Mouse (Mus musculus): ENCODE data around the gene Kcnk10. TPM values are rescaled to one million over a fixed set of nuclear protein-coding genes. Genes with fewer than 3 reads are reported as not detected.

Gene Kcnk10
- polyA plus RNA-seq, 1 experiment: 0.13 TPM

GRCm38 (mm10) chr12:98524331-98525311, 53.5 kb downstream of the Kcnk10 start:
- no peak overlapping the region for H3K27ac ChIP-seq (ENCODE audit: insufficient read depth, low read length)
- H3K27me3 ChIP-seq (ENCODE audit: control insufficient read depth, insufficient read depth, low read length): no peaks in the 10 kb centered on the region
- WGBS: 85% methylated on average over 13 of the region's 13 CpGs
- TF ChIP-seq CTCF (IDR thresholded peaks at IDR 0.05; ENCODE audit: extremely low read depth, insufficient read depth, insufficient read length, insufficient replicate concordance): no peak
- no peak overlapping the region for H3K4me3 ChIP-seq (ENCODE audit: extremely low read depth, insufficient read depth, insufficient read length)
- no peaks in the 10 kb centered on the region for H3K4me1 ChIP-seq (ENCODE audit: control insufficient read depth, insufficient read depth, insufficient read length)
- no peaks in the 10 kb centered on the region for H3K36me3 ChIP-seq (ENCODE audit: control insufficient read depth, insufficient read depth, low read length)
- no peak for DNase-seq (ENCODE audit: low read depth in 1 of 2, low spot score in 2 of 2)

GRCm38 (mm10) chr12:98521311-98521710, 56.8 kb downstream of the Kcnk10 start:
- TF ChIP-seq POLR2A (IDR thresholded peaks at IDR 0.05; ENCODE audit: low read depth, low read length) (no peak), CTCF (IDR thresholded peaks at IDR 0.05; ENCODE audit: extremely low read depth, insufficient read depth, insufficient read length, insufficient replicate concordance) (no peak)
- WGBS: 86% methylated on average over 4 of the region's 4 CpGs

GRCm38 (mm10) chr12:98520568-98520931, 57.6 kb downstream of the Kcnk10 start:
- Histone ChIP-seq H3K27me3 (ENCODE audit: control insufficient read depth, insufficient read depth, low read length) (no peaks in the 10 kb centered on the region), H3K27ac (ENCODE audit: insufficient read depth, low read length) (no peak overlapping the region), H3K4me3 (ENCODE audit: extremely low read depth, insufficient read depth, insufficient read length) (no peak overlapping the region), H3K4me1 (ENCODE audit: control insufficient read depth, insufficient read depth, insufficient read length) (no peaks in the 10 kb centered on the region), H3K36me3 (ENCODE audit: control insufficient read depth, insufficient read depth, low read length) (no peaks in the 10 kb centered on the region)
- no peak for TF ChIP-seq POLR2A (IDR thresholded peaks at IDR 0.05; ENCODE audit: low read depth, low read length)
- no peak for TF ChIP-seq CTCF (IDR thresholded peaks at IDR 0.05; ENCODE audit: extremely low read depth, insufficient read depth, insufficient read length, insufficient replicate concordance)
- 82% methylated on average over 4 of the region's 4 CpGs for WGBS
- no peak for DNase-seq (ENCODE audit: low read depth in 1 of 2, low spot score in 2 of 2)

More at GRCm38 (mm10) chr12:98521311-98521710, 56.8 kb downstream of the Kcnk10 start:
- Histone ChIP-seq H3K27me3 (ENCODE audit: control insufficient read depth, insufficient read depth, low read length) (no peaks in the 10 kb centered on the region), H3K27ac (ENCODE audit: insufficient read depth, low read length) (no peak overlapping the region), H3K4me3 (ENCODE audit: extremely low read depth, insufficient read depth, insufficient read length) (no peak overlapping the region), H3K4me1 (ENCODE audit: control insufficient read depth, insufficient read depth, insufficient read length) (no peaks in the 10 kb centered on the region), H3K36me3 (ENCODE audit: control insufficient read depth, insufficient read depth, low read length) (no peaks in the 10 kb centered on the region)
- DNase-seq (ENCODE audit: low read depth in 1 of 2, low spot score in 2 of 2): no peak

- no peak for DNase-seq (ENCODE audit: low read depth in 1 of 2, low spot score in 2 of 2)
- no peaks in the 10 kb centered on the region for H3K4me1 ChIP-seq (ENCODE audit: control insufficient read depth, insufficient read depth, insufficient read length)
- no peaks in the 10 kb centered on the region for H3K27me3 ChIP-seq (ENCODE audit: control insufficient read depth, insufficient read depth, low read length)
- no peak overlapping the region for H3K27ac ChIP-seq (ENCODE audit: insufficient read depth, low read length)
- no peaks in the 10 kb centered on the region for H3K36me3 ChIP-seq (ENCODE audit: control insufficient read depth, insufficient read depth, low read length)
- no peak for TF ChIP-seq CTCF (IDR thresholded peaks at IDR 0.05; ENCODE audit: extremely low read depth, insufficient read depth, insufficient read length, insufficient replicate concordance)
- WGBS: 77% methylated on average over 7 of the region's 7 CpGs
- H3K4me3 ChIP-seq (ENCODE audit: extremely low read depth, insufficient read depth, insufficient read length): no peak overlapping the region
Observed at GRCm38 (mm10) chr12:98519866-98520567, 58.1 kb downstream of the Kcnk10 start.

GRCm38 (mm10) chr12:98505601-98506000, 72.5 kb downstream of the Kcnk10 start:
- Histone ChIP-seq H3K36me3 (ENCODE audit: control insufficient read depth, insufficient read depth, low read length) (no peaks in the 10 kb centered on the region), H3K4me1 (ENCODE audit: control insufficient read depth, insufficient read depth, insufficient read length) (no peaks in the 10 kb centered on the region), H3K4me3 (ENCODE audit: extremely low read depth, insufficient read depth, insufficient read length) (no peak overlapping the region), H3K27ac (ENCODE audit: insufficient read depth, low read length) (no peak overlapping the region), H3K27me3 (ENCODE audit: control insufficient read depth, insufficient read depth, low read length) (no peaks in the 10 kb centered on the region)
- no peak for DNase-seq (ENCODE audit: low read depth in 1 of 2, low spot score in 2 of 2)
- WGBS: 79% methylated on average over 4 of the region's 4 CpGs
- TF ChIP-seq CTCF (IDR thresholded peaks at IDR 0.05; ENCODE audit: extremely low read depth, insufficient read depth, insufficient read length, insufficient replicate concordance) (no peak), POLR2A (IDR thresholded peaks at IDR 0.05; ENCODE audit: low read depth, low read length) (no peak)

- Histone ChIP-seq H3K4me1 (ENCODE audit: control insufficient read depth, insufficient read depth, insufficient read length) (no peaks in the 10 kb centered on the region), H3K4me3 (ENCODE audit: extremely low read depth, insufficient read depth, insufficient read length) (no peak overlapping the region), H3K27ac (ENCODE audit: insufficient read depth, low read length) (no peak overlapping the region), H3K36me3 (ENCODE audit: control insufficient read depth, insufficient read depth, low read length) (no peaks in the 10 kb centered on the region), H3K27me3 (ENCODE audit: control insufficient read depth, insufficient read depth, low read length) (no peaks in the 10 kb centered on the region)
- WGBS: 86% methylated on average over 11 of the region's 11 CpGs
- TF ChIP-seq POLR2A (IDR thresholded peaks at IDR 0.05; ENCODE audit: low read depth, low read length): no peak
- no peak for TF ChIP-seq CTCF (IDR thresholded peaks at IDR 0.05; ENCODE audit: extremely low read depth, insufficient read depth, insufficient read length, insufficient replicate concordance)
- DNase-seq (ENCODE audit: low read depth in 1 of 2, low spot score in 2 of 2): no peak
Observed at GRCm38 (mm10) chr12:98501528-98502280, 76.4 kb downstream of the Kcnk10 start.

Measured in spleen, adult 2 months (tissue).